Comparison of ENCODE assay signal across 9 mouse cellular contexts in genomic region chr1:182094473-182095136, GRCm38 (mm10). TPM values are rescaled to one million over a fixed set of nuclear protein-coding genes. Genes with fewer than 3 reads are reported as not detected.
DNase-seq lines count a peak whose midpoint lies in the region; ATAC-seq and TF ChIP-seq lines count a peak whose summit lies in the region.
"Had no signal": no experiment of that assay in that cellular context is flagged by ENCODE, and none has a peak within 500 bp of the region (broad histone marks: within the 10 kb centered on the region; RNA-seq: fewer than 3 reads in every experiment).

No protein-coding gene starts in this region.

- H3K4me1 ChIP-seq in heart, embryonic 11.5 days (ENCODE audit: control insufficient read depth, insufficient read depth, low read length): peaks cover 46% of the 10 kb centered on the region
- H3K4me1 ChIP-seq in lung, embryonic 14.5 days (ENCODE audit: insufficient read depth): peaks cover 28% of the 10 kb centered on the region
- peaks cover 15% of the 10 kb centered on the region; the same call in 1 of the 2 replicates for H3K4me1 ChIP-seq in lung, postnatal 0 days (ENCODE audit: insufficient read depth, low read depth, low read length)
- peaks cover 41% of the 10 kb centered on the region for H3K4me1 ChIP-seq in embryonic facial prominence, embryonic 14.5 days (ENCODE audit: control insufficient read depth, insufficient read depth, low read length)
- peaks cover 53% of the 10 kb centered on the region for H3K4me1 ChIP-seq in neural tube, embryonic 13.5 days (replicated peaks)

- ATAC-seq in heart, embryonic 11.5 days (replicated peaks; ENCODE audit: insufficient number of reproducible peaks, low FRiP score, low TSS enrichment): no peak
- no peak for ATAC-seq in lung, embryonic 14.5 days (ENCODE audit: insufficient read depth)
- no peak for ATAC-seq in lung, postnatal 0 days
- ATAC-seq in embryonic facial prominence, embryonic 14.5 days (ENCODE audit: low read depth): no peak
- ATAC-seq in neural tube, embryonic 13.5 days (ENCODE audit: low read depth): no peak

- WGBS in heart, embryonic 11.5 days (ENCODE audit: insufficient replicate concordance): 41% methylated on average over 15 of the region's 15 CpGs
- WGBS in lung, embryonic 14.5 days: 35% methylated on average over 15 of the region's 15 CpGs
- WGBS in lung, postnatal 0 days: 36% methylated on average over 15 of the region's 15 CpGs
- WGBS in embryonic facial prominence, embryonic 14.5 days: 38% methylated on average over 15 of the region's 15 CpGs
- 36% methylated on average over 15 of the region's 15 CpGs for WGBS in neural tube, embryonic 13.5 days

- no peak for TF ChIP-seq CTCF in lung, embryonic 14.5 days (IDR thresholded peaks at IDR 0.05; ENCODE audit: low read depth)
- no peak for TF ChIP-seq CTCF in lung, postnatal 0 days (IDR thresholded peaks at IDR 0.05)

- no peak overlapping the region for H3K27ac ChIP-seq in heart, embryonic 11.5 days (ENCODE audit: low read depth, low read length)
- no peak overlapping the region for H3K27ac ChIP-seq in lung, embryonic 14.5 days (ENCODE audit: low read depth)
- H3K27ac ChIP-seq in lung, postnatal 0 days (ENCODE audit: low read length): no peak overlapping the region
- 0 out of 2 replicates have a peak overlapping the region, but pooled peaks have one; percentile 16 for H3K27ac ChIP-seq in embryonic facial prominence, embryonic 14.5 days (replicated peaks; ENCODE audit: low read depth, low read length)
- H3K27ac ChIP-seq in neural tube, embryonic 13.5 days (replicated peaks): peak overlapping the region; percentile 53
- H3K27ac ChIP-seq: liver, embryonic 15.5 days had no signal

- no peaks in the 10 kb centered on the region for H3K9me3 ChIP-seq in heart, embryonic 11.5 days (replicated peaks; ENCODE audit: control insufficient read depth, low read length)
- H3K9me3 ChIP-seq in lung, embryonic 14.5 days (ENCODE audit: low read depth, low read length): no peaks in the 10 kb centered on the region
- H3K9me3 ChIP-seq in lung, postnatal 0 days (ENCODE audit: low read length): no peaks in the 10 kb centered on the region
- H3K9me3 ChIP-seq in embryonic facial prominence, embryonic 14.5 days (ENCODE audit: control insufficient read depth, low read length): no peaks in the 10 kb centered on the region
- H3K9me3 ChIP-seq in neural tube, embryonic 13.5 days: no peaks in the 10 kb centered on the region
- H3K9me3 ChIP-seq: liver, embryonic 15.5 days had no signal

- no peak for DNase-seq in heart, adult 11 months
- DNase-seq in lung, embryonic 14.5 days: no peak
- DNase-seq in lung, postnatal 0 days (ENCODE audit: low spot score): no peak
- DNase-seq in embryonic facial prominence, embryonic 14.5 days (ENCODE audit: low spot score): no peak
- DNase-seq in cerebellum, postnatal 4 days (ENCODE audit: low spot score in 2 of 2): no peak
- no peak for DNase-seq in right cerebral cortex, postnatal 10 days (ENCODE audit: low spot score in 2 of 2)

- no peak overlapping the region for H3K9ac ChIP-seq in heart, embryonic 11.5 days (ENCODE audit: low read depth, low read length)
- no peak overlapping the region for H3K9ac ChIP-seq in lung, embryonic 14.5 days
- H3K9ac ChIP-seq in lung, postnatal 0 days (replicated peaks; ENCODE audit: low read depth): no peak overlapping the region
- H3K9ac ChIP-seq in embryonic facial prominence, embryonic 14.5 days (ENCODE audit: low read depth, low read length): no peak overlapping the region
- H3K9ac ChIP-seq in neural tube, embryonic 13.5 days: no peak overlapping the region
- H3K9ac ChIP-seq: liver, embryonic 15.5 days had no signal

- H3K4me3 ChIP-seq in heart, embryonic 11.5 days (ENCODE audit: low read depth, low read length): no peak overlapping the region
- H3K4me3 ChIP-seq in lung, embryonic 14.5 days (ENCODE audit: low read depth, low read length): no peak overlapping the region
- H3K4me3 ChIP-seq in lung, postnatal 0 days (ENCODE audit: low read depth, low read length): no peak overlapping the region
- no peak overlapping the region for H3K4me3 ChIP-seq in embryonic facial prominence, embryonic 14.5 days (ENCODE audit: low read depth, low read length)
- no peak overlapping the region for H3K4me3 ChIP-seq in neural tube, embryonic 13.5 days
- H3K4me3 ChIP-seq: liver, embryonic 15.5 days had no signal

- TF ChIP-seq EP300 in lung, postnatal 0 days (IDR thresholded peaks at IDR 0.05): no peak

- H3K36me3 ChIP-seq in heart, embryonic 11.5 days (ENCODE audit: control insufficient read depth, insufficient read depth, low read length): no peaks in the 10 kb centered on the region
- H3K36me3 ChIP-seq in lung, embryonic 14.5 days (ENCODE audit: insufficient read depth): no peaks in the 10 kb centered on the region
- no peaks in the 10 kb centered on the region for H3K36me3 ChIP-seq in lung, postnatal 0 days (ENCODE audit: insufficient read depth, low read length)
- no peaks in the 10 kb centered on the region for H3K36me3 ChIP-seq in embryonic facial prominence, embryonic 14.5 days (ENCODE audit: control insufficient read depth, insufficient read depth, low read length)
- no peaks in the 10 kb centered on the region for H3K36me3 ChIP-seq in neural tube, embryonic 13.5 days
- H3K36me3 ChIP-seq: liver, embryonic 15.5 days had no signal

- peak overlapping the region; percentile 29 for H3K4me2 ChIP-seq in heart, embryonic 11.5 days
- H3K4me2 ChIP-seq in lung, embryonic 14.5 days: peak overlapping the region; percentile 27; the same call in 1 of the 2 replicates
- H3K4me2 ChIP-seq in lung, postnatal 0 days (replicated peaks; ENCODE audit: low read depth, low read length): no peak overlapping the region
- peak overlapping the region; percentile 25; the same call in 1 of the 2 replicates for H3K4me2 ChIP-seq in embryonic facial prominence, embryonic 14.5 days (ENCODE audit: low read depth, low read length)
- 0 out of 2 replicates have a peak overlapping the region, but pooled peaks have one; percentile 12 for H3K4me2 ChIP-seq in neural tube, embryonic 13.5 days
- H3K4me2 ChIP-seq: liver, embryonic 15.5 days had no signal

- no peaks in the 10 kb centered on the region for H3K27me3 ChIP-seq in heart, embryonic 11.5 days (ENCODE audit: control insufficient read depth, insufficient read depth, low read length)
- no peaks in the 10 kb centered on the region for H3K27me3 ChIP-seq in lung, embryonic 14.5 days (ENCODE audit: insufficient read depth, low read length)
- no peaks in the 10 kb centered on the region for H3K27me3 ChIP-seq in lung, postnatal 0 days (replicated peaks; ENCODE audit: insufficient read depth, low read length)
- no peaks in the 10 kb centered on the region for H3K27me3 ChIP-seq in embryonic facial prominence, embryonic 14.5 days (replicated peaks; ENCODE audit: control insufficient read depth, insufficient read depth, low read length)
- no peaks in the 10 kb centered on the region for H3K27me3 ChIP-seq in neural tube, embryonic 13.5 days
- H3K27me3 ChIP-seq: liver, embryonic 15.5 days had no signal

RNA-seq across cellular contexts. Expression of gene Srp9, which starts 29.9 kb away (rescaled TPM):
- 122 and 124 TPM in 2 replicates for polyA plus RNA-seq in heart, embryonic 11.5 days (2014; fragmentation: Nextera tagmentation; extraction: Ambion mirVana)
- 141 and 153 TPM in 2 replicates for polyA plus RNA-seq in lung, embryonic 14.5 days (2014; fragmentation: Nextera tagmentation; extraction: Ambion mirVana)
- polyA plus RNA-seq in lung, postnatal 0 days (2015; fragmentation: Nextera tagmentation; extraction: Ambion mirVana): 146 and 148 TPM in 2 replicates
- 166 and 175 TPM in 2 replicates for polyA plus RNA-seq in embryonic facial prominence, embryonic 14.5 days (2014; fragmentation: Nextera tagmentation; extraction: Ambion mirVana)
- polyA plus RNA-seq in neural tube, embryonic 13.5 days (2015; fragmentation: Nextera tagmentation; extraction: Ambion mirVana): 139 and 143 TPM in 2 replicates

Comparison
In these comparisons a context has a peak if more than half of its experiments do, and no peak if none do; other contexts are left out.
1. H3K27ac ChIP-seq: peak in embryonic facial prominence, embryonic 14.5 days (single experiment) and neural tube, embryonic 13.5 days (single experiment); none in heart, embryonic 11.5 days (single experiment), lung, embryonic 14.5 days (single experiment) and lung, postnatal 0 days (single experiment).